Mouse (Mus musculus) liver, postnatal 0 days (tissue): ENCODE results near the gene Gatad2b.

Experiments
- CTCF ChIP-seq: sonication (generic); IDR thresholded peaks from 2 replicates; pipeline ENCODE4 v1.5.1; 2016; ENCODE audit warnings: antibody characterized with exemption, low read depth
- EP300 ChIP-seq: IDR thresholded peaks from 2 replicates; pipeline ENCODE4 v1.6.1; 2016; ENCODE audit warnings: antibody characterized with exemption, low read depth, mild to moderate bottlenecking

- TF ChIP-seq CTCF (no peak), EP300 (no peak)
Observed at GRCm38 (mm10) chr3:90247960-90248745, 44.8 kb upstream of the Gatad2b start, which contains the start of gene Slc39a1.
